Mouse (Mus musculus) CD4-positive helper T cell, adult 2 months (primary cell): ENCODE measurements around the gene Ptpa.

Experiments
- DNase-seq: peaks from one replicate; pipeline ENCODE4 v3.0.0-alpha.2; 2012; ENCODE audit warnings: low read depth, missing footprints, low spot score

Ptpa gene

DNA sequence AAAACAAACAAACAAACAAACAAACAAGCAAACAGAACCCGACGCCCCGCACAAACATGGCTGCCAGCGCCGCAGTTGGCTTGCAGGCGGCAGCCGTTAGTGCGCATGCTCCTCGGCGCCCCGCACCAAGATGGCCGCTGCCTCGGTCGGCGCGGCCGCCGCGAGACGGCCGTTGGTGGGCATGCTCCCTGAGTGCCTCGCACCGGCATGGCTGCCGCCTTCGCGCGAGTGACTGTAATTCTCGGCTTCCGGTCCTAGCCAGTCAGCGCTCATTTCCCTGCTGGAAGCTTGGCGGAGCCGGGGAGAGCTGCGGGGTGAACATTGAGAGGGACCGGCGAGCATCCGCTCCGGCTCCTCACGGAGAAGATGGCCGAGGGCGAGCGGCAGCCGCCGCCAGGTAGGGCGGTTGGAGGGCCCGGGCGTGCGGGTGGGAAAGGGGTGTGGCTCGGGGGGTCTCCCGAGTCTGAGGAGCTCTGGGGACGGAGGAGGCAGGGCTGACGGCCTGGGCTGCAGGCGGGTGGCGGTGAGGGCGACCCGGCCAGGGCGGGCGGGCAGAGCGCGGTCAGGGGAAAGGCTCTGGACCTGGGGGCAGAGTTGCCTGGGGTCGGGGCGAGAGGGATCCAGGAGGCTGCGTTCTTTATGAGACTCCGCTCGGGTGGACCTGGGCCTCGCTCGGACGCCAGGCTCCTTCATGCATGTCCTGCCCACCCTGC lies at the start of gene Ptpa:
Ptpa (plus strand) TSS at position 104 of the 713 bp plus-strand sequence.
- DNase-seq = peak; percentile 96

DNA sequence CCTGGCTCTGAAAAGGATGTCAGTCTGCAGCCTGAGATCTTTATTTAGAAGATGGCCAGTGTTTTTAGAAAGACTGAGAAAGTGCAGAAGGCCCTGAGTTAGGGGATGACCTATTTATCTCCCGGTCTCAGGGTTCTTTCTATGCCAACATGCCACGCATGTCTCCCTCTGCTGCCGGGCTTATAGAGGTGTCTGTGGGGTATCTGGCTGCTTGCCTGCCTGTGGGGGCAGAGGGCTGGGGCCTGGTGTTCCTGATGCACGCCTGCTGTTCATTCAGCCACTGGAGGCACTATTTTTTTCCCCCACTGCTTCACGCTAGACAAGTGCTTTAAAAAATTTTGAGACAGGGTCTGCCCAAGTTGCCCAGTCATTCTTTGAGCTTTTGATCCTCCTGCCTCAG lies 49.6 kb upstream of the Ptpa start:
- no peak for DNase-seq

DNA sequence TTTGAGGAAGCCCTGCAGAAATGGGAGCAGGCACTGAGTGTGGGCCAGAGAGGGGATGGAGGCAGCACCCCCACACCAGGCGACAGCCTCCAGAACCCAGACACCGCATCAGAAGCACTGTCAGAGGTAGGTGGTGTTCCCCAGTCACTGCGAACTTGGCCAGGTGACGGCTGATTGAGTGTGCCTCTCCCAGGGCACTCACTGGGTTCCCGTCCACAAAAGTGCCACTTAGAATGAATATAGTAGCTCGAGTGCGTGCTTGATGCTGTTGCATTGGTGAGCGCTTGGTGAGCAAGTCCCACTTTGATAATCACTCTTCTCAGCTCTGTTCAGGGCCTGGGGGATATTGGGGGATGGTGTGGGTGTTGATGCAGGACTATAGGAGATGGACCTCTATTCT lies 44.3 kb upstream of the Ptpa start:
- no peak for DNase-seq

DNA sequence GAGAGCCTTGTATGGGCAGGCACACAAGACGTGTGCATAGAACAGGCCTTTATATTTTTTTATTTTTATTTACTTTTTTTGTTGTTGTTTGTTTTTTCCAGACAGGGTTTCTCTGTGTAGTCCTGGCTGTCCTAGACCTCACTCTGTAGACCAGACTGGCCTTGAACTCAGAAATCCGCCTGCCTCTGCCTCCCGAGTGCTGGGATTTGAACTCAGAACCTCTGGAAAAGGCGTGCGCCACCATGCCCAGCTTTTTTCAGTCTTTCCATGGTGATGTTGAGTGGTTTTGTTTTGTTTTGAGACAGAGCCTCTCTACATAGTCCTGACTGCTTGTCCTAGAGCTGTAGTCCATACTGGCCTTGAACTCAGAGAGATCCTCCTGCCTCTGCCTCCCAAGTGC lies 43.1 kb upstream of the Ptpa start:
- no peak for DNase-seq

DNA sequence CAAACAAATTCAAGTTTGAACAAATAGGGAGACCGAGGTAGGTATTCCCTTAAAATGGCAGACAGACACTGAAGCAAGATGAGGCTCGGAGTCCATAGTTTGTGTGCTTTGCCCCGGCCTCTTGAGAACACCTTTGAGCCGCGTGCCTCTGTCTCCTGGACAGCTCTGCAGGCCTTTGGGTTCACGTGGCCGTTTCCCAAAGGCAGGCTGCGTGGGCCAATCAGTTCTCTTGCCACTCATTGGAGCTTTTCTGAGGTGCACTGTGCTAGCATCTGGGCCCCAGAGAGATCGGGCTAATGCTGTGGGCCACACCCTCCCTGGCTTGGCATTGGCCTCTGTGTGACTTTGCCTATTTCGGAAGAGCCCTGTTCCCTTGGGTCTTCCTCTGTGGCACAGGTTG lies 39.9 kb upstream of the Ptpa start:
- no peak for DNase-seq

DNA sequence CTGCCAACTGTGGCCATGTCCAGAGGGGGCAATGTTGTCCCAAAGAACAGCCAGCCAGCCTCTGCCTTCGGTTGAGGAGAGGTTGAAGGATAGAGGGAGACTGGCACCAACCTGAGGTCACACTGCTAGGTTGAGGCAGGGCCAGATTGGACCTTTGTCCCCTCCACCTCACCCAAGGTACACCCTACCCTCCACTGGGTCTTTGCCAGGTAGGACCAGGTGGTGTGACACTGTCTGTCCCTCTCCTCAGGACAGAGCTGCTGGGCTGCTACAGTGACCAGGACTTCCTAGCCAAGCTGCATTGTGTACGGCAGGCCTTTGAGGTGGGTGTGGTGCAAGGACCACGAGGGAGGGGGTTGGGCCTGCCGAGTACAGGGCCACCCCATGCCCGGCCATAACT lies 38.1 kb upstream of the Ptpa start:
- no peak for DNase-seq

DNA sequence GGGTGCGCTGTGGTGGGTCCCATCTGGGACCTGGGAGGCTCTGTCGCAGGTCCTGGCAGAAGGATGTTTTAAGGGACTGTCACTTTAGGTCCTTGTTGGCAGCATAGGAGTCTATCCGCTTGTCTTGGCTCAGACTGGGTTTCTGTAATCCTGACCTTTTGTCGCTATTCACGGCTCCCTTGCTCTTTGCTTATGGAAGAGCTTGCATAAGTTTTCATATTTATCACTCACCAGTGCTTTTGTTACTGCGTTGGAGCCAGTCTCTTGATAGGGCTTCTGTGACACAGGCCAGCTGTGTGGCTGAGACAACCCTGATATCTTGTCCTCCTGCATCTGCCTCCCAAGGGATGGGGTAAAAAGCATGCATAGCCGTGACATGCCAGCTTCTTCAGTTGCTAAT lies 36.5 kb upstream of the Ptpa start:
- DNase-seq = no peak

DNA sequence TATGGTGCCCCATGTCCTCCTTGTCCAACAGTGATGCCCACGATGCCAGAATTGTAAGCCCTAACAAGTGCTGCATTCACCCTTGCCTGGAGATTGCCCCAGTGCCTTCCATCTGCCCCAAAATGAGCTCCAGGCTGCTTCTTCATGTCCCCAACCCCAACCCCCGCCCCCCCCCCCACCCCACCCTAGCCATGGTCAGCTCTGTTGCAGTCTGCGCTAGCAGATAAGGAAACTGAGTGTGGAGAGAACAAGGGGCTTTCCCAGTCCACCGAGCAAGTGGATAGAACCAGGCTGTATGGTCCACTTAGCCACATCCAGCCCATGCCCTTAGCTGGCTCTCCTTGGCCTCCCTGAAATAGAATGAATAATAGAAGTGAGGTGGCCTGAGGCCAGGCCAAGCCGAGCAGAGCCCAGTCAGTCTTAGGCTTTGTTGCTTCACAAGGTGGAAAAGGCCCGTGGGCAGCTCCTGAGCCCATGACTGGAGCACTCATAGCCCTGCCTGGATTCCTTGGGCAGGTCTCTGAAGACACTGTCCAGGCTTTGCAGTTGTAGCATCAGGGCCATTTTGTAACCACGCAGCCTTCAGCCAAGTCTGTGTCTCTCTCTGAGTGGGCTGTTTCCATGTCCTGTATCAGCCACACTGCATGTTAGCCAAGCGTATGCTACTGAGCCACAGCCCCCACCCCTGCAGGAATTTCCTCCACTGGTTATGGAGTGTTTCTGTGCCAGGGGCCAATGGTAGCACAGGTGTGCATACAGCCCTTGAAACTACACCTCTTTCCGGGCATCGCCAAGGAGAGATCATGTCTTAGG lies 35.1 kb upstream of the Ptpa start:
- DNase-seq = no peak

DNA sequence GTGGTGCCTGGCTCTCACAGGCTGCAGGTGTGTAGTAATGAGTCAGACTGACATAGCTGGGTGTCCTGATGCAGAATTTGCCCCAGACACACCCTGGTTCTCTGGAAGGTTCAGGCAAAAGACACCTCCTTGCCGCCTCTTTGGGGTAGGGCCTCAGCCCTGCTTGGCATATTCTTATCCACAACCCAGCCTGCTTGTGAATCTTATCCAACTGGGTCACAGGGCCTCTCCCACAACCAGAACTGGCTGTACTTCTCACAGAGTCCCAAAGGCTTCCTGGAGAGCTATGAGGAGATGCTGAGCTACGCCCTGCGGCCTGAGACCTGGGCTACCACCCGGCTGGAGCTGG lies 34.5 kb upstream of the Ptpa start:
- DNase-seq = no peak

DNA sequence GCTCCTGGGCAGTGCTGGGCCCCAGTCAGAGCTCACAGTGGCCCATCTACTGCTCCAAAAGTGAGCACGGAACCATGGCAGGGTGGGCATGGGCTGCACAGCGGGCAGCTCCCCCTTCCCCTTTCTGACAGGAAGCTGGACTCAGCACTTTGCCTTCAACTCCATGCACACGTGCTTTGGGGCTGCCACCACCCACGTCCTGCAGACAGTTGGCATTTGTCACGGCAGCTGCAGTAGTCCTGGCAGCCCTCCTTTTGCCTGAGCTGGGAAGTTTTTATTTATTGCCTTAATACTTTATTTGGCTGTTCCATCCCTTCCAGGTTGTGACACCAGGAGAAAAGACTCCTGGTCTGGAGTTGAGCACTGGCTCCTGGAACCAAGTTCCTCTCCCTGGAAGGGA lies 31.0 kb upstream of the Ptpa start:
- DNase-seq = no peak

DNA sequence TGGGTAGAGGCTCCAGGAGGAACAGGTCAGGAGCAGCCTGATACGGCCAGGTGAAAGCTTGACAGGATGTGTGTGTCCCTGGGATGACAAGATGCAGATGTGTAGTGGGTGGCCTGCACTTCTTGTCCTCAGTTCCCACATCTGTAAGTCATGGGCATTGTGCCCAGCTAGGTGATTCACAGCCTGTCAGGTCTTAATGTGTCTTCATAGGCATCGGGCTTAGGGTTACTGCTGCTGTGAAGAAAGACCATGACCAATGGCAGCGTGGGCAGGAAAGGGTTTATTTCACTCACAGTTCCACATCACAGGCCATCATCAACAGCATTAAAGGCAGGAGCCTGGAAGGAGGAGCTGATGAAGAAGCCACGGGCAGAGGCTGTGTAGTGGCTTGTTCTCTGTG lies 30.2 kb upstream of the Ptpa start:
- no peak for DNase-seq

DNA sequence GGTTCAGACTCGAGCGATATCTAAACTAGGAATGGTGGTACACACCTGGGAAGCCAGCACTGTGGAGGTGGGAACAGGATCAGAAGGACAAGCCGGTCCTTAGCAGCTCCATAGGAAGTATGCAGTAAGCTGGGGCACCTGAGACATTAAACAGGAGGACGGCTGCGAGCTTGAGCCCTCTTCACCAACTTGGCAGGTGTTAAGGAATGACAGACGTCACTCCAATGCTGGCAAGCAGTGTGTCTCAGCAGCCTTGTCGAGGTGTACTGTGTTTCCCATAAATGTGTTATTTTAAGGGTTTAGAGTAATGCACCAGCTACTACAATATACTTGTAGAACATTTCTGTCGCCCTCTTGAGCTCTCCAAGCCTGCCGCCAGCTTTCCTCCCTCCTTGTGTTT lies 28.9 kb upstream of the Ptpa start:
- no peak for DNase-seq

DNA sequence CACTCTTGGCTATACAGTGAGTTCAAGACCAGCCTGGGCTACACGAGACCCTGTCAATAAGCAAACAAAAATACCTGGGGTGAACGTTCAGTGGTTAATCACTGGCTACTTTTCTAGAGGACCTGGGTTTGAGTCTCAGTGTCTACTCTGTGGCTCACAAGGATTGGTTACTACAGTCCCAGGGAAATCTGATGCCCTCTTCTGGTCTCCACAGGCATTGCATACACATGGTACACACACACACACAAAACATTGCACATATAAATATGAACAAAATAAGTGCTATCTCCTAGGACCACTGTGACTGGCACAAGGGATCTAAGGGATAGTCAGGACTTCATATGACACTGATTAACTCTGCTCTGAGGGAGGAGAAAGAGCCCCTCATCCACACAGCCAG lies 26.8 kb upstream of the Ptpa start:
- no peak for DNase-seq

DNA sequence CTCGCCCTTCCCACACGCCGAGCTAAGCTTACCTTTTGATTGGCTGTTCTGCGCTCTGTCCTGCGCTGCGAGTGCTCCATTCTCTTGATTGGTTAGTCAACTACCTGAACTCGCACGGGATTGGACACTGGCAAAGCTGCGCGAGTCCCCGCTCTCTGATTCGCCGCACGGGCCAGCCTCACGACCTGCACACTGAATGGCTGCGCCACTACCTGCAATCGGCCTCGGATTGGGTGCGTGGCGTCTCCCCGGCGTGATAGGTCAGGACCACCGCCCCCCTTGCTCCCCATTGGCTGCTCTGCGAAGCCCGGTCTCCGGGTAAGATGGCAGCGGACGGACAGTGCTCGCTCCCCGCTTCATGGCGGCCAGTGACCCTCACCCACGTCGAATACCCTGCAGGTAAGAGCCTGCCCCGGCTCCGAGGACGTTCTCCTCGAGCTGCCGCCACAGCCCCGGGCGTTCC lies 23.7 kb upstream of the Ptpa start, which contains the start of gene Dolpp1:
Dolpp1 (plus strand) TSS at position 141 of the 463 bp plus-strand sequence.
- peak; percentile 98 for DNase-seq

DNA sequence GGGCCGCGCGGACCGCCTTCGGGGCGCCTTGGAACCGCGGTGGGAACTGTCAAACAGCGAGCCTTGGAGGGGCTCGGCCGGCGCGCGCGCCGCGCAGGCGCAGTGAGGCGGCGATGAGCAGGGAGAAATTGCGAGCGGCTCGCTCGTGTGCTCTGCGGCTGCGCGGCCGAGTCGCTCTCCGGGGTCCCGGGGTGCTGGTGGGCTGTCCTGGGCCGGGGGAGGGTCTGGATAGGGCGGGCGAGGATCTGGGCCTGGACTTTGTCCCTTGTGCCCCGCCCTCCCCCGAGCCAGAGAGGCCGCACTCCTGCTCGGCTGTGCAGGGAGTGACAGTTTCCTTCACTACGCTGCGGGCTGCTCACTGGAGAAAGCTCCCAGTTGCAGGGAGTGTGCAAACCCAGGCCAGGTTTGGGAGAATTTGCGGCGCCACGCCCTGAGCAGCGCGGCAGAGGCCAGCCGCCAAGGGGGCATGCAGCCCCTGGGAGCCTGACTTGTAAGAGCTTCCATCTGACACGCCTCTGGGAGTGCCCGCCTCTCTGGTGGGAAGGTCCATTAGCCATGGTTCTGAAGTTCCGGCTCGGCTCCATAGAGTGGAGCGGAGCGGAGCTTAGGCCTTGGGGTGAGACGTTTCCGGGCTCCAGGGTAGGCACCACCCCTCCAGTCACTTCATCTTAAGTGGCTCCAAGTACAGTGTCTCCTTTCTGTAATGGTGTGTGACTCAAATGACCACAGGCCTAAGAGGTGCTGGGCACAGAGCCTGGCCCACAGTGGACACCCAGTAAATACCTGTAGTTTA lies 23.1 kb upstream of the Ptpa start:
- peak; percentile 63 for DNase-seq

DNA sequence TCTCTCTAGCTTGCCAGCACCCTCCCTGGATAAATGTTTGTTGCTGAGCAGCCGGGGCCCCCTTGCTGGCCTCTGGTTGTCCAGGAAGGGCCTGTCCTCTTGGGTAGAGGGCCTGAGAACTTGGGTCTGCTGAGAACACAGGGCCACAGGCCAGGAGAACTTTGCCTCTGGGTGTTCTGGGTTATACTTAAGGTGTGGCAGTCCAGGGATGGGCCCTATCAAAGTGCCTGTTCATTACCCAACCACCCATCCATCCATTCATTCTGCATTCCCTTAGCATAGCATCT lies 22.5 kb upstream of the Ptpa start:
- DNase-seq = no peak

DNA sequence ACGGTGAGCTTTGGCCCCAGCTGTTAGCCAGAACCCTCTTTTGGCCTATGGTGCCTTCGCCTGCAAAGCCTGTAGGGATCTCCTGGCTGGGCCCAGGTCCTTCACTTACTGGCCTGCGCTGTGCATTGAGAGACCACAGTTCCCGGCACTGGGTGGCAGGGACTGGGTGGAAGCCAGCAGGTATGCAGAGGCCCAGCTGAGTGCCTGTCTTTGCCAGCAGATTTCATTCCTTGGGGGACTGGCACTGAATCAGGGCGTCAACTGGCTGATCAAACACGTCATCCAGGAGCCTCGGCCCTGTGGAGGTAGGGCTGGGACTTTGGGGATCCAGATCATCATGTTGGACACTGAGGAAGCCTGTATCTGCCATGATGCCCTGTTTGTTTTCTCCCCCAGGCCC lies 20.1 kb upstream of the Ptpa start:
- no peak for DNase-seq

DNA sequence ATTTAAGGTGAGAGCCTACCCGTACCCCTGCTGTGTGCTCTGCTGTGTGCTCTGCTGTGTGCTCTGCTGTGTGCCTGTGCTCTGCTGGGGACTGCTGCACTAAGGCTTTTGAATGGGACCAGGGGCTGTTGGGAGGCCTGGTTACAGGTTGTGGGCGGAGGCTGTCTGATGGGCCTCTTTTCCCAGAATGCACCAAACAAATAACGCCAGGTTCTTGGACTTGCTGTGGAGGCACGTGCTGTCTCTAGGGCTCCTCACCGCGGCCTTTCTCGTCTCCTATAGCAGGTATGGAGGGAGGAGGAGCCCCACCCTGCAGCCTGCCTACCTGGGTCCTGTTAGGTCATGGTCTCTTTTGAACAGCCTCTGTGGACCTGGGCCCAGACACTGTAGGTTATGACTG lies 19.6 kb upstream of the Ptpa start:
- DNase-seq = no peak

DNA sequence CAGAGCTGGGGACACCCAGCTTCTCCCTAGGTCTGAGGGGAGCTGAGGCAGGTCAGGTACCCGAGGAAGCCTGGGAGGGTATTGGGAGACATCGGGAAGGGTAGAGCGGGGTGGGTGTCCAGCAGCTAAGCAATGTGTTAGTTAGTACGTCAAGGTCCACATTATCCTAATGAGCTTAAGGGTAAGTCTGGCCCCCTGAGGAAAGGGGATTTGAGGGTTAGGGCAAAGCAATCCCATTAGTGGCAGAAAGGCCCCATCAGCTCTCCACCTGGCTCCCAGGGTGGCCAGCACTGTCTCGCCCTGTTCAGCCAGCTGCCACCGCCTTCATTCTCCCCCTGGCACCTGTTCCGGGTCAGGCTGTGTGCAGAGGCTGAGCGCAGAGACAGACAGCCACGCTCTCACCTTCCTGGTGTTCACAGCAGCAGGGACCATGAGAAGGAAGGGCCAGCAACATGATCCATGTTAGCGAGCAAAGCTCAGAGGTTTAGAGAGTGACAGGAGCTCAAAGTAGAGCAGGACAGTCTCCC lies 17.8 kb upstream of the Ptpa start:
- DNase-seq = no peak

DNA sequence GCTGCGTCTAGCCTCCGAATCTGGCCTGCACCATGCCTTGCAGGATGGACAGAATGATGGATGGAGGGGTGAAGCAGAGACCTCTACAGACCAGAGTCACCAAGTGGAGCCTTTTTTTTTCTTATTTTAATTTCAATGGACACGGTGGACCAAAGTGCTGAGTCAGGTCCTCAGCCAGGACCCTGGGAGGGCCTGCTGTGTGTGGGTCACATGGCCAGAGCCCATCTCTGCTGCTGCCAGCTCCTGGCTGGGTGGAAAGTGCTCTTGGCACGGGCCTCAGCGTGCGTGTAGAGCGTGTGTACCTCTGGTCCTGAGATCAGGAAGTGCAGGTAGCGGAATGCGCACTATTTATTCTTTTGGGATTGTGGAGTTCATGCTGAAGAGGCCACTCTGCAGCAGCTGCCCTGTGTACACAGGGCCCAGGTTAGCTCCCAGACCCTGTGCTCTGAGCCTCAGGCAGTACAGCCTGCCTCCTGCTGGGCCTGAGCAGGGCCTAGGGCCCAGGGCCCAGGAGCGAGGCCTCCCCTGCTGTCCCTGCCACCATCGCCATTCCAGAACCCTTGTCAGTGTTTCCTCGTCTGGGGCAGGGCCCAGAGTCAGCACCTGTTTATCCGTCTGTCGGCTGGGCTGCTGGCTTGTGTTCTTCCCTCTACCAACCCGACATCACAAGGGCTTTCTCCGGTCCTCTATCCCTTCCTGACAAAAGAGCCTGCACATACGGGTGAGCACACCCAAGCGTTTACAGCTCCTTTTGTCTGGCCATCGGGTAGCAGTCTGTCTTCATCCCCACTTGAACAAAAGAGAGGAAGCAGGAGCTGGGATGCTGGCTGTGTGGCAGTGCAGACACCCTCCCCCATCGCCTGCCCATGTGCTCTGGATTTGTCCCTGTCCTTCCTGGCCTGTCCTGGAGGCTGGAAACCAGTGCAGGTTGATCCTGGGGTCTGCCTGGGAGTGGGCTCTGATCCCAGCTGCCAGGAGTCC lies 16.4 kb upstream of the Ptpa start:
- DNase-seq = no peak

DNA sequence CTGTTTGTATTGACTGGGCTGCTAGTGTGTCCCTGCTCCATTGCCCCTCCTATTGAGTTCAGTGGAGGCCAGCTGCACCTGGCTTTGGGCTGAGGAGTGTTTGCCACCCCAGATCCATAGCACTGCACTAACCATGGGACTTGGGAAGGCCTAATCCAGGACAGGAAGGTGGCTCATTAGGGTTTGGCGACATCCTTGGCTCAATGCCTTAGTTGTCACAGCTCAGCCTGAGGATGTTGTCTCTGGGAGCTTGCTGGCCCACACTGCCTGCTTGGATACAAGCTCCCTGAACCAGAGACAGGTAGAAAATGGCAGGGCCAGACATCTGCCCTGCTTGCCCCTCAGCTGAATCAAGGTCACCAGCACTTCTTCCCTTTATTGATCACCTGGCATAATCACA lies 14.3 kb upstream of the Ptpa start:
- no peak for DNase-seq
